Mouse (Mus musculus) lung, adult 2 months (tissue): ENCODE measurements around the gene Plbd1. TPM values are rescaled to one million over a fixed set of nuclear protein-coding genes. Genes with fewer than 3 reads are reported as not detected.

Source experiments
- DNase-seq: peaks from one replicate; pipeline ENCODE4 v3.0.0; 2022
- H3K4me1 ChIP-seq: fragments of 200-500 bp; 2 replicates; pipeline ENCODE4 v1.6.1; 2011; ENCODE audit warnings: low read length; ENCODE audit not compliant: control insufficient read depth, insufficient read depth
- H3K4me3 ChIP-seq: fragments of 200-500 bp; replicated peaks from 2 replicates; pipeline ENCODE3; 2011; ENCODE audit warnings: low read depth, mild to moderate bottlenecking, control low read depth, low read length; ENCODE audit errors: extremely low read depth
- CTCF ChIP-seq: fragments of 200-500 bp; IDR thresholded peaks from 2 replicates; pipeline ENCODE4 v1.5.1; 2011; ENCODE audit warnings: mild to moderate bottlenecking, low read length, control low read depth; ENCODE audit not compliant: insufficient read depth
- POLR2A ChIP-seq: fragments of 200-500 bp; IDR thresholded peaks from 2 replicates; pipeline ENCODE4 v1.6.1; 2011; ENCODE audit warnings: low read depth, mild to moderate bottlenecking, control low read depth, low read length, borderline replicate concordance; ENCODE audit errors: extremely low read depth
- WGBS: fragments of 180-500 bp; shearing (Covaris S2); methylation state at CpG from one replicate; pipeline ENCODE4 v1.1.7; 2018; 5-methylcytosine and 5-hydroxymethylcytosine counted together
- polyA plus RNA-seq: library from polyadenylated mRNA; depleted of rRNA; stranded (reverse); fragments of >200 nt; gene quantifications from 2 replicates; pipeline ENCODE4 v1.2.3, GENCODE M21; 2012; rRNA removed

Plbd1 gene
- polyA plus RNA-seq: 24.8 and 25.8 TPM in 2 replicates

- H3K4me3 ChIP-seq: peak within 1 kb of the TSS; percentile 47
- TF ChIP-seq POLR2A: no peak
- no peak for TF ChIP-seq CTCF
- H3K4me1 ChIP-seq: 0 out of 2 replicates have a peak, but pooled peaks cover 5% of the 10 kb centered on the region
- peak; percentile 63 for DNase-seq
- 4% methylated on average over 19 of the region's 19 CpGs for WGBS
Measured at GRCm38 (mm10) chr6:136661706-136662016, at the start of gene Plbd1. TSS of gene Plbd1 (minus strand) at chr6:136661928.

- no peak overlapping the region for H3K4me3 ChIP-seq
- WGBS: 82% methylated on average over 5 of the region's 5 CpGs
Measured at GRCm38 (mm10) chr6:136710408-136710807, 48.7 kb upstream of the Plbd1 start.

GRCm38 (mm10) chr6:136708597-136708996, 46.9 kb upstream of the Plbd1 start:
- WGBS: 87% methylated on average over 6 of the region's 6 CpGs
- no peak for TF ChIP-seq CTCF
- TF ChIP-seq POLR2A: no peak

More at GRCm38 (mm10) chr6:136710408-136710807, 48.7 kb upstream of the Plbd1 start:
- TF ChIP-seq POLR2A (no peak), CTCF (no peak)
- H3K4me1 ChIP-seq: no peaks in the 10 kb centered on the region
- DNase-seq: no peak

GRCm38 (mm10) chr6:136701878-136702277, 40.1 kb upstream of the Plbd1 start:
- WGBS: 83% methylated on average over 3 of the region's 3 CpGs

More at GRCm38 (mm10) chr6:136708597-136708996, 46.9 kb upstream of the Plbd1 start:
- no peaks in the 10 kb centered on the region for H3K4me1 ChIP-seq
- DNase-seq: no peak
- no peak overlapping the region for H3K4me3 ChIP-seq

GRCm38 (mm10) chr6:136701185-136701584, 39.5 kb upstream of the Plbd1 start:
- no peak overlapping the region for H3K4me3 ChIP-seq
- 88% methylated on average over 5 of the region's 5 CpGs for WGBS
- DNase-seq: no peak
- no peaks in the 10 kb centered on the region for H3K4me1 ChIP-seq
- TF ChIP-seq CTCF: no peak
- TF ChIP-seq POLR2A: no peak

More at GRCm38 (mm10) chr6:136701878-136702277, 40.1 kb upstream of the Plbd1 start:
- no peak for TF ChIP-seq CTCF
- TF ChIP-seq POLR2A: no peak
- Histone ChIP-seq H3K4me3 (no peak overlapping the region), H3K4me1 (no peaks in the 10 kb centered on the region)
- no peak for DNase-seq

GRCm38 (mm10) chr6:136691314-136691713, 29.6 kb upstream of the Plbd1 start:
- TF ChIP-seq POLR2A: no peak
- TF ChIP-seq CTCF: peak; percentile 15; the same call in 1 of the 2 replicates
- Histone ChIP-seq H3K4me3 (no peak overlapping the region), H3K4me1 (no peaks in the 10 kb centered on the region)
- DNase-seq: no peak
- WGBS: 93% methylated on average over 6 of the region's 6 CpGs

- TF ChIP-seq CTCF (no peak), POLR2A (no peak)
- H3K4me3 ChIP-seq: no peak overlapping the region
- no peak for DNase-seq
- H3K4me1 ChIP-seq: no peaks in the 10 kb centered on the region
- 66% methylated on average over 5 of the region's 5 CpGs for WGBS
Measured at GRCm38 (mm10) chr6:136690527-136690926, 28.8 kb upstream of the Plbd1 start.

- 44% methylated on average over 15 of the region's 15 CpGs for WGBS
- TF ChIP-seq POLR2A: no peak
- no peak for TF ChIP-seq CTCF
- no peaks in the 10 kb centered on the region for H3K4me1 ChIP-seq
- no peak overlapping the region for H3K4me3 ChIP-seq
- DNase-seq: no peak
Measured at GRCm38 (mm10) chr6:136689790-136690413, 28.2 kb upstream of the Plbd1 start.

- no peak overlapping the region for H3K4me3 ChIP-seq
- no peaks in the 10 kb centered on the region for H3K4me1 ChIP-seq
- no peak for TF ChIP-seq POLR2A
- TF ChIP-seq CTCF: no peak
- no peak for DNase-seq
- 62% methylated on average over 5 of the region's 5 CpGs for WGBS
Measured at GRCm38 (mm10) chr6:136685433-136685832, 23.7 kb upstream of the Plbd1 start.
